Comparison of ENCODE assay signal across 22 mouse cellular contexts in the genomic region with DNA sequence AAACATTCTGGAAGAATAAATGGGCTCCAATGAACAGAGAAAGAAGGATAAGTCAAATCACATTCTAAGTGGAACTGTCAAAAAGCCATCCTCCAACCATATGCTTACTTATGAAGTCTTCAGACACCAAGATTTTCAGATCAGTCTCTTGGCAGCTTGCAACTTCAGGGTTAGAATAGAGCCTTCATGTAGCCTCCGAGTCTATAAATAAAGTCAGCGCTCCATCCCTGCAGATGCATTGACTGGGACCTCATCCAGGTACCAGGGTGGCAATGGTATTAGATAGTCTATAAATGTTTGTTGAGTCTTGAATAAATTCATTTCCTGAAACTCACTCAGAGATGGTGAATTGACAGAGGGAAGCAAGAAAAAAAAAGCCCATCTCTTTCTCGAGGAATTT.
"Had no signal": no experiment of that assay in that cellular context is flagged by ENCODE, and none has a peak within 500 bp of the region (broad histone marks: within the 10 kb centered on the region; RNA-seq: fewer than 3 reads in every experiment).

No protein-coding gene starts in this region.

- H3K27me3 ChIP-seq: limb, embryonic 12.5 days; limb, embryonic 15.5 days; midbrain, embryonic 12.5 days; midbrain, embryonic 15.5 days; neural tube, embryonic 13.5 days had no signal

- H3K36me3 ChIP-seq: limb, embryonic 12.5 days; limb, embryonic 15.5 days; midbrain, embryonic 12.5 days; midbrain, embryonic 15.5 days; neural tube, embryonic 13.5 days had no signal

- ATAC-seq: intestine, embryonic 16.5 days; liver, postnatal 0 days; lung, postnatal 0 days; midbrain, embryonic 15.5 days had no signal

- H3K4me1 ChIP-seq: limb, embryonic 12.5 days; midbrain, embryonic 12.5 days; midbrain, embryonic 15.5 days; neural tube, embryonic 13.5 days had no signal

- H3K27ac ChIP-seq: limb, embryonic 12.5 days; limb, embryonic 15.5 days; liver, embryonic 14.5 days; macrophage; midbrain, embryonic 12.5 days; midbrain, embryonic 15.5 days; neural tube, embryonic 13.5 days had no signal

- H3K9me3 ChIP-seq: limb, embryonic 12.5 days; limb, embryonic 15.5 days; midbrain, embryonic 12.5 days; midbrain, embryonic 15.5 days; neural tube, embryonic 13.5 days had no signal

- H3K4me3 ChIP-seq: limb, embryonic 12.5 days; limb, embryonic 15.5 days; midbrain, embryonic 12.5 days; midbrain, embryonic 15.5 days; myocyte; neural tube, embryonic 13.5 days had no signal

- H3K4me2 ChIP-seq: limb, embryonic 12.5 days; limb, embryonic 15.5 days; liver, embryonic 11.5 days; lung, embryonic 14.5 days; midbrain, embryonic 12.5 days; midbrain, embryonic 15.5 days; neural tube, embryonic 13.5 days had no signal

- H3K9ac ChIP-seq: limb, embryonic 12.5 days; limb, embryonic 15.5 days; liver, embryonic 14.5 days; liver, postnatal 0 days; lung, embryonic 14.5 days; midbrain, embryonic 12.5 days; midbrain, embryonic 15.5 days; neural tube, embryonic 13.5 days had no signal

- DNase-seq: kidney, adult 18-20 months; kidney, adult 9 months; kidney, postnatal 14 days; kidney, postnatal 4 days; liver, postnatal 0 days; lung, embryonic 14.5 days; retina, postnatal 1 day; spleen, adult 18-20 months; thymus, adult 2 months; thymus, postnatal 14 days; thymus, postnatal 4 days had no signal
